Comparison of ENCODE assay signal across 34 mouse cellular contexts in genomic region chr8:35061048-35061447, GRCm38 (mm10).
"Had no signal": no experiment of that assay in that cellular context is flagged by ENCODE, and none has a peak within 500 bp of the region (broad histone marks: within the 10 kb centered on the region; RNA-seq: fewer than 3 reads in every experiment).

No protein-coding gene starts in this region.

- H3K9me3 ChIP-seq: heart, embryonic 10.5 days; heart, embryonic 13.5 days; heart, embryonic 15.5 days; hindbrain, embryonic 10.5 days; hindbrain, embryonic 12.5 days; hindbrain, embryonic 13.5 days; hindbrain, embryonic 15.5 days; intestine, embryonic 15.5 days; kidney, embryonic 15.5 days had no signal

- H3K27ac ChIP-seq: heart, embryonic 10.5 days; heart, embryonic 13.5 days; heart, embryonic 15.5 days; hindbrain, embryonic 10.5 days; hindbrain, embryonic 12.5 days; hindbrain, embryonic 13.5 days; hindbrain, embryonic 14.5 days; hindbrain, embryonic 15.5 days; hindbrain, postnatal 0 days; intestine, embryonic 15.5 days; kidney, embryonic 15.5 days; kidney, postnatal 0 days; layer of hippocampus, adult 2 months had no signal

- ATAC-seq: hindbrain, embryonic 16.5 days; hindbrain, postnatal 0 days; inflammation-experienced regulatory T-cells, adult 6 months; intestine, embryonic 15.5 days; intestine, embryonic 16.5 days; intestine, postnatal 0 days had no signal

- H3K4me2 ChIP-seq: heart, embryonic 12.5 days; heart, embryonic 13.5 days; heart, embryonic 15.5 days; hindbrain, embryonic 12.5 days; hindbrain, embryonic 13.5 days; hindbrain, embryonic 14.5 days; hindbrain, embryonic 15.5 days; intestine, embryonic 15.5 days; kidney, embryonic 15.5 days had no signal

- H3K27me3 ChIP-seq: heart, embryonic 12.5 days; heart, embryonic 13.5 days; heart, embryonic 15.5 days; hindbrain, embryonic 12.5 days; hindbrain, embryonic 13.5 days; hindbrain, embryonic 15.5 days; intestine, embryonic 15.5 days; kidney, embryonic 15.5 days had no signal

- H3K9ac ChIP-seq: heart, embryonic 12.5 days; heart, embryonic 13.5 days; heart, embryonic 15.5 days; hindbrain, embryonic 12.5 days; hindbrain, embryonic 13.5 days; hindbrain, embryonic 14.5 days; hindbrain, embryonic 15.5 days; intestine, embryonic 15.5 days; kidney, embryonic 15.5 days had no signal

- H3K36me3 ChIP-seq: heart, embryonic 10.5 days; heart, embryonic 12.5 days; heart, embryonic 13.5 days; heart, embryonic 15.5 days; hindbrain, embryonic 10.5 days; hindbrain, embryonic 12.5 days; hindbrain, embryonic 13.5 days; hindbrain, embryonic 15.5 days; intestine, embryonic 15.5 days; kidney, embryonic 15.5 days had no signal

- H3K4me3 ChIP-seq: heart, embryonic 10.5 days; heart, embryonic 12.5 days; heart, embryonic 13.5 days; heart, embryonic 15.5 days; hindbrain, embryonic 10.5 days; hindbrain, embryonic 12.5 days; hindbrain, embryonic 13.5 days; hindbrain, embryonic 15.5 days; intestine, embryonic 15.5 days; kidney, embryonic 15.5 days; layer of hippocampus, adult 2 months had no signal

- DNase-seq: heart, postnatal 10 days; heart, postnatal 14 days; heart, postnatal 36 days; heart, postnatal 4 days; kidney, adult 11 months; kidney, adult 18-20 months; kidney, adult 2 months; kidney, adult 8-10 months; kidney, adult 9 months; kidney, postnatal 10 days; kidney, postnatal 14 days; kidney, postnatal 25 days; kidney, postnatal 36 days; kidney, postnatal 4 days; layer of hippocampus, adult 9-11 months; layer of hippocampus, postnatal 36 days had no signal

- H3K4me1 ChIP-seq: heart, embryonic 10.5 days; heart, embryonic 12.5 days; heart, embryonic 13.5 days; hindbrain, embryonic 10.5 days; hindbrain, embryonic 12.5 days; hindbrain, embryonic 13.5 days; hindbrain, embryonic 15.5 days; intestine, embryonic 15.5 days; kidney, embryonic 15.5 days had no signal
